Mouse (Mus musculus) ovary, postnatal 10 days (tissue): ENCODE data around the gene Anxa2.

ENCODE experiments used
- DNase-seq: peaks from one replicate; pipeline ENCODE4 v3.0.0; 2022; ENCODE audit warnings: low spot score

The Anxa2 gene

DNA sequence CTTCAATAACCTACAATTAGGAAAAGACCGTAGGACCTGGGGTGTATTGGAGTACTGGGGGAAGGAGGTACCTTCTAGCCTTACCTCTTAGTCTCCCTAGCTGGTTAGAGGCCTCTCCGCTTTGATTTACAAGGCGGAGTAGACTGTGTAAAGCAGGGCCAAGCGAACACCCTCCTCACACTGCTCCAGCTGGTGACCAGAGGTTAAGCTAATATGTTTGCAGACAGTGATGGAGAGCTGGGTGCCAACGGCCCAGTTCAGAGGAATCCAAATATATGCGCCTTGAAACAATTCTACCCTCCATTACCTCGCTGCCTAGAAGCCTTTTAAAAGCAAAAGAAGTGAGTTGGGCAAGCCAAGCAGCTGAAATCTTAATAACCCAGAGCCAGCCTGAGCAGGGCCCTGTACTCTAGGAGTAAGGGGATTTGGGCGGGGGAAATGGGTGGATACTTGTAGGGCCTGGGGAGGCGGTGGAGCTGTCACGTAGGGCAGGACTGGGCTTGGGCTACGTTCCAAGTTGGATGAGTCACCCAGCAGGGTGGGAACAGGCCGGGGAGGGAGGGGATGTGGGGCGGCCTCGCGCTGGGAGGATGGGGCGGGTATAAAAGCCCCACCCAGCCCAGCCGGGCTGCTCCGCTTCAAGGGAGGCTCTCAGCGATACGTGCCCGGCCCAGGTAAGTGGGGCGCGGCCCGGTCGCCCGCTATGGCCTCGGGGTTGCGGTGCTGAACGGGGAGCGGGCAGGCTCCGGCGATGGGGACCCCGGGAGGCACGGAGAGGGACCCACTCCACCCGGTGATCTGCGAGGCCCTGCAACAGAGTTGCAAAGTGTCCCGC lies at the start of gene Anxa2:
Anxa2 (plus strand) TSS at position 555 of the 835 bp plus-strand sequence.
- DNase-seq = peak; percentile 72

DNA sequence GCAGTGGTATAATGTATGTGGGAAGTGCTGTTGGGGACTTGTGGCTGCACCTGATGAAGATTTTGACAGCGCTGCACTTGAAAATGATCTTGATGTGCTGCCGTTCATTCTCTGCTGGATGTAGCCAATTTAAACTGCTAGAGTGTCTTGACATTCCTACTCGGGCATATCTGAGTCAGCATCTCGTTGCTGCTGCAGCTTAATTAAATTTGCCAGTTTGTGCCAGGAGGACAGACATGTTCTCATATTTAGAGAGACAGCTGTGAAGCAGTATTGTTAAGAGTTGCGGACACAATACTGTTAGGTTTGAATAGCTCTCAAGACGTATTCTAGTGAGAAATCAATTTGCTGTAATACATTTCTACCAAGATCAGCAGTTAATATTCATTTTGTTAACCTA lies 48.7 kb upstream of the Anxa2 start:
- DNase-seq = no peak

DNA sequence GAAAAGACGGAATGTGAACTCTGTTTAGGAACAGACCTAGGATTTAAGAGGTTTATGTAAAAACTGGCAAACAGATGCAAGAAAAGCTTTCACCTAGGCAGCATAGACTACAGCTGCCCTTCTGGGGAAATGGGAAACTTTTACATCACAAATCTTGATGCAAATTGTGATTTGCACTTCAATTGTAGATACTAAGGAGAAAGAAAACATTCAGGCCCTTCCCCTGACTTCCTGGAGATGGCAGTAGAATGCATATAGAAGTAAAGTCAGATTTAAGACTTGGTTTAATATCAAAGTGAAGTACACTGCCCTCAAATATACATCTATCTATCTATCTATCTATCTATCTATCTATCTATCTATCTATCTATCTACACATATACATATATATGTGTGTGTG lies 33.9 kb upstream of the Anxa2 start:
- no peak for DNase-seq

DNA sequence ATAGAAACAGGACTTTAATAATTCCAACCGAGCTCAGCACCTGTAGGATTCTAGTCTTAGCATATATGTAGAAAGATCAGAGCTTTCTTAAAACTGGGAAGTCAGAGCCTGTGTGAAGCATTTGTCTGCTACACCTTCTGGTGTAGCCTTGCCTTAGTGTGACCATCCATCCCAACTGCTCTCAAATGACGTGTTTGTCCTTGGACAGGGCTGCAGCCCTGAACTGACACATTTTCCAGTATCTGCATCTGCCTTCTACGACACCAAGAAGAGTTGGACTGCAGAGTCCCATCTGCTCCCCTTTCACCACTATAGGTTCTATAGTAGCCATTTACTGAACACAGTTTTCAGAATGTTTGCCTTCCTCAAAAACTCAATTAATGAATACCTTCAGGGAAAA lies 22.9 kb upstream of the Anxa2 start:
- no peak for DNase-seq

DNA sequence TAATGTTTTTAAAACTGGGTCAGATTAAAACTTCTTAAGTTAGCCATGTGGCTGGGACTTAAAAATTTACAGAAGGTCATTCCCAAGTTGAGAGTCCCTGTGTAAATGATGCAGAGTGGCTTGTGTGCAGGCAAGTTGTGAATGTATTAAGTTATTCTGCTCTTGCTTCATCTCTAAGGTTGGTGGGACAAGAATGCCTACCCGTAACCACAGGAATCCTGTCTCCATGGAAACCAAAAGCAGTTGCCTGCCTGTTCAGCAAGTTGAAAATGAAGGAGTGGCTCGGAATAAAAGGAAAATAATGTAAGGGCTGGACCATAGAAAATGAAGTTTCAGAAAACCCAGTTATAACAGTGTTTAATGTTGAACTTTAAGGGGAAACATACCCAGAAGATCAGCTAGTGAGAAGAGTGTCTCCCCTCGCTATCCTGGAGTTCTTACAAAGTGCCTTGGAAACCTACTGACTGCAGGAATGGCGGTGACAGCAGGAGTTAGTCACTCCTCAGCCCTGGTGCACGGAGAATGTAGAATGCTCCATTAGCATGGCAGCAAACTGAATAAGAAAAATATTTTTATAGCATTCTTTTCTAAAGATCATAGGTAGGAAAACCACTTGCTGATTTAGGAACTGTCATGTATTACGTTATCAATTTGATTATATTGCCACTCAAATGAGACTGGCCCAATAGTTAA lies 21.4 kb upstream of the Anxa2 start:
- no peak for DNase-seq

DNA sequence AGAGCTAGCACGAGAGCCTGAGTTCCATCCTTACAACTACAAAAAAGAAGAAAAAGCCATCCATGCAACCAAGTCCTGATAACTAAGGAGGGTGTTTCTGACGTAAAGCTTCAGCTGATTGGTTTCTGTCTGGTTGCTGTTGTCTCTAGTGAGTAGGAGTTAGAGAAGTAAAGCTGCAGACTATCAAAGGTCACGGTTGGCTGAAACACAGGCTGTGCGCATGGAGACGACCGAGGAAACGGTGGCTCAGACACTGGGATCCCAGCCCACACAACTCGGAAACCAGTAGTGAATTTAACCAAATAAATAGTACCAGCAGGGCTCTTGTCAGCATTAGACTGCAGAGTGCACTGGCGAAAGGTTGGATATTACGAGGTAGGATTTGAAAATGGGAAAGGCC lies 18.2 kb upstream of the Anxa2 start:
- DNase-seq = no peak

DNA sequence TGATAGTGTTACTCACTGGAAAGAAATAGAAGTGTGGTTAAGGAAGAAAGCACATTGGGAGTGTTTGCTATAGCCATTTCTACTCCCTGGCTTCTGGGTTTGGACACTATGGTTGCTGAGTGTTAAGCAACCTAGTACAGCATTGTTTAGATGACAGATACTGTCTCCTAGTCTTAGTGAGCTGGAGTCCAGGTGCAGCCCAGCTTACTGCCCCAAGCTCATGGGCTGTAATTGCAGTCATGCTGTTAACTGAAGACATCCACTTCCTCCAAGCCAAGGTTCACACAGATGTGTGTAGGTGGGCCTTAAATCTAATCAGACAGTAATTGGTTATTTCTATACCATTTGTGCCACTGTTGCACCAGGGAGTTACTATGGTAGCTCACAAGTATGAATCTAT lies 17.8 kb upstream of the Anxa2 start:
- no peak for DNase-seq

DNA sequence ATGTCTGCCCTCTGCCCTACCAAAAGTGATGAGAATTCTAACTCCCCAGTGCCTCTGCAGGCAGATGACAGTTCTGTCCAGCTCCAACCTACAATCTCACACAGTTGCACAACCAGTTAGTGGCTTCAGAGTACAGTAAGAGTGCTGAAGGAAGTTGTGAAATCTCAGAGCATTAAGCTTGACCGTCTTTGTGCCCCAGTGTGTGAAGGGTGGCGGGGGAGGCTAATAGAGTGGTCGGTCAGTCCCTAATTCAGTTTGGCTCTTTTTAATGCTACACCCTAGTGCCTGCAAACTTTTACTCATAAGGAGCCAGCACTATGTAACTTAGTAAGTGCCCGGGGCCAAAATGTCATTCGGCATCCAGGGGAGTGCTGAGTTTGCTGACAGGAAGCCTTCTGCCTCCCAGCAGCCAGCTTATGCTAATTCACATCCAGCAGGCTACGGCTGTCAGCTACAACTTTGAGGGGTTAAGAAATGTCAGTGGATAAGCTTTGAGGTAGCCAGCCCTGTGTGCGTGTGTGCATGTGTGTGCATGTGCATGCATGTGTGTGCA lies 13.5 kb upstream of the Anxa2 start:
- DNase-seq = no peak

DNA sequence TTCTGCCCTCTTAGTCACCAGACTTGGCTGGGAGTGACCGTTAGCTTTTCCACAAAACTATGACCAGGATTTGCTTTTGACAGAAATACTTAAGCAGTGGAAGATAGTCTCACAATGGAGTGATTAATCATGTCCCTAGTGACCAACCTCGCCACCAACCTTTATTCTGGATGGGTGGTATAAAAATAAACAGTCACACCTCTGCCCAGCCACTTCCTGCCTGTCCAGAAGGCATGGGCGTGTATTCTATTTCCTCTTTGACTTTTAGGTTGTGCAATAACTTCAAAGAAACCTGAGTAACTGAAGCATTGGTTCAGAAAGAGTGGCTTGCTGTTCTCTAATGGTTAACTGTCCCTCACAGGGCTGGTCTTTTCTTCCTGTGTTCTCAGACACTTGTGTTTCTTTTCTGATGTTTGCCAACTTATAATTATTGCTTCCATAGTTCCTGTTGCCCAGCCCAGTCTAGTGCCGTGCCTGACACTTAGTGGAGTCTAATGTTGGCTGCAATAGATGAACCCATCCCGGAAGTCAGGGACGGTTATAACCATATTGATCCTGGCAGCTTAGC lies 10.9 kb upstream of the Anxa2 start:
- no peak for DNase-seq

DNA sequence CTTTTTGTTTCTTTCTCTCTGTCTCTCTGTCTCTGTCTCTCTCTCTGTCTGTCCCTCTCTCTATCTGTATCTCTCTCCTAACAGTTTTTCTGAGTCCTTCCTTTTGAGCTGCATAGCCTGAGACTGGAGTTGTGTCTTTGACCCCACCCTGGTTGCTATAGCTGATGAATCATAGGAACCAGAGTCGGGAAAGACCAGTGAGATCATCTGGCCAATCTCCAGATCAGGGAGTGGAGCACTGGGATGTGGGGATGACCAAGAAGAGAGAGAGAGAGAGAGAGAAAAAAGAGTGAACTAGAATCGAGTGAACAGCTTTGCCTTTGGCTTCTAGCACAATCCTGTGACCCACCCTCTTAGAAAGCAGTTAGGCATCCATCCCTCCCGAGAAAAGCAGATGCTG lies 10.2 kb upstream of the Anxa2 start:
- no peak for DNase-seq

DNA sequence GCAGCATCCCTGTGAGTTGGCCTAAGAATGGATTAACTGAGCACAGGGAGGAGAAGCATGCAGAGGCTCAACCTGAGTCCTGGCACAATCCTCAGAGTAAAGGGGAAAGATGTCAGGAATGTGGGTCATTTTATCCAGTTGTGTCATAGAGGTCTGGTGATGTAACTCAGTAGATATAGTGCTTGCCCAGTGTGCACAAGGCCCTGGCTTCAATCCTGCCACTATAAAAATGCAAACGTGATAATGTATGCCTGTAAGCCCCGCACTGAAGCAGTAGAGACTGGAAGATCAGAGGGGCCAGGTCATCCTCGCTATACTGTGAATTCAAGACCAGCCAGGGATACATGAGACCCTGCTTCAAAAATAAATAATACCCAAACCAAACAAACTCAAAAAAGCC lies 4.6 kb upstream of the Anxa2 start:
- no peak for DNase-seq

DNA sequence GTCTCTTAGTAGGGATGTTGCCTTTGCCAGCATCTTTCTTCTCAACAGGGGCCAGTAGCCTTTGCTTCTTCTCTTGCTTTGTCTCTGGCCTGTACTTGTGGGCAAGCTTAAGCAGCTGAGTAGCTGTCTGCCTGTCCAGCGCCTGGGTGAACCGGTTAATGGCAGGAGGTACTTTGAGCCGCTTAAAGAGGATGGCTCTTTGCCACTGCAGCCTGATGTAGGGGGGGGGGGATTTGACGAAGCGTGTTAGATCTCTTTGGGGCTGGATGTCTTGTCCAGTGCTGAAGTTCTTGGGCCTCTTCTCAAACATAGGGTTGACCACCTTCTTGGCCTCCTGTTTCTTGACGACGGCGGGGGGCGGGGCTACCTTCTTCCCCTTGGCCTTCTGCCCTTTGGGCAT lies 2.8 kb upstream of the Anxa2 start:
- DNase-seq = no peak

DNA sequence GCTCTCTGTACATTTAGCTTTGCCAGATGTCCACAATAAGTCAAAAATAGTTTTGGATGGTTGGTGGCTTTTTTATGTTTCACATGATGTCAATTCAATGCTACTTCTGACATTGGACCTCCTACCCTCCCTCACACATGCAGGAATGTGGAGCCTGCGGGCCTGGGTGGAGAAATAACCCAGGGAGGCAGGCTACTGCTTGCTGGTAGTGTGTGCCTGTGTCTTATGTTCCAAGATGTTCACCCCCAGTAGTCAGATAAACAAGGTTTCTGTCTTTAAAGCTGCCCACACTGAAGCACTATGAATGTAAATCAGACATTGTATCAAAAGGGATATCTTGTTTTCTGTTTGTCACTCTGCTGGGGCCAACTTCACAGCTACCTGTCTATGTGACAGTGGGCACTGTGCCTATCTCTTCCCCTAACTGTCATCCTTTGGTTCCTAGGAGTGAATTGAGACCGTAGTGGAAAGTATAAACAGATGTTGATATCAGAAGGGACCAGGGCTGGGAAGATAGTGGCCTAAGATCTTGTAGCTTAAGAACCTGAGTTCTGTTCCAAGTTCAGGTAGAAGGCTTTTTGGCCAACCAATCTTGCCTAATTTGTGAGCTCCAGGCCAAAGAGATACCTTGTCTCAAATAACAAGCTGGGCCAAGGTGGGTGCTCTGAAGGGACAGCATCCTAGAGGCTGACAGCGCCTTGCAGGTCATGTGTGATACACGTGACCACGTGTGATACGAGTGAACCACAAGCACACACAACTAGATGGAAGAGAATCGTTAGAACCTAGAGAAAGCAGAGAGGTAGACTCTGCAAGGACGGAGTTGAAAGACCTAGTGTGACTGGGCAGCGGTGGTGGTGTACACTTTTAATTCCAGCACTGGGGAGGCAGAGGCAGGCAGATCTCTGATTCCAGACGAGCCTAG lies 1.3 kb upstream of the Anxa2 start:
- no peak for DNase-seq

DNA sequence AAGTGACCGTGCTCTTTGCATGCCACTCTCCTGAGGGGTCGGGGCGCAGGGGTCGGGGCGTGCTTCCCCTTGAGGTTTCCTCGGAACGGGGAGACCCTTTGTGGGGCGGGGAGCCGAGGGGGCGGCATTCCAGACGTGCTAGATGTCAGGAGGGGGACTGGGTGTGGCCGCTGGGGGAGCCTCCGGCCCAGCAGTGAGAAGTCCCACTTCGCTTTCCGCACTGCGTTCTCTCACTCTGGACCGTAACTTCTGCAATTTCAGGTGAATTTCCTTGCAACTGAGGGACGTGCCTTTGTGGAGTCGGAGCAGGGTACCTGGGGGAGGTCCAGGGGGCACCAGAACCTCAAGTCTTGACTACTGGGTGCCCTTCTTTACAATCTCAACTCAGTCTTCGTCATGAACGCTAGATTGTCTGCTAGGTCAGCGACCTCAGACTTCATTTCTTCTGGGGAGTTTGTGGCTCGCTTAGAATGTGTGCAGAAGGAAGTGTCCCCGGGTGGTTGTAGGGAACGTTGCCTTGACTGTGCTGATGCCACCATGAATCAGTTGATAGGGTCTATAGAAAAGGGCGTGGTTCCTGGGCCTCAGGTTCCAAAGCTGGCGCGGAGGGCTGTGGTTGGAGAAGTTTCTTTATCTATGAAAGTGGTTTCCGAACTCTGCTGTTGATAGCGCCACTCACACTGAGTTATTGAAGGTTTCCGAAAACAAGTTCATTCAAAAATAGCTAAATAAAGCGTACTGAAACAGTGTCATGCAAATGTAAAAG lies 664 bp downstream of the Anxa2 start:
- DNase-seq = no peak

DNA sequence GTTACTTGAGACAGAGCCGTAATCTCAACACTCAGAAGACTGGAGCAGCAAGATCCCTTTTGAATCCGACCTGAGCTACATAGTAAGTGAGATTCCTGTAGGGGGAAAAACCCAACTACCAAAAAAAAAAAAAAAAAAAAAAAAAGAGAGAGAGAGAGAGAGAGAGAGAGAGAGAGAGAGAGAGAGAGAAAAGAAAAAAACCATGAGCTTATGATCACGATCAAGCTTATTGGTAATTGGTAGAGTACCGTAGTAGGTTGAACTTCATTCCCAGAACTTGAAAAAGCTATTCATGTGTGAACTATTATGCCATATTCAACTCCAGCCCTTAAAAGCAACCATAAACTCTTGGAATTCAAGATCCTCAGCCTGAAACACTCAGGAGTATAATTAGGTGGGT lies 1.3 kb downstream of the Anxa2 start:
- no peak for DNase-seq

DNA sequence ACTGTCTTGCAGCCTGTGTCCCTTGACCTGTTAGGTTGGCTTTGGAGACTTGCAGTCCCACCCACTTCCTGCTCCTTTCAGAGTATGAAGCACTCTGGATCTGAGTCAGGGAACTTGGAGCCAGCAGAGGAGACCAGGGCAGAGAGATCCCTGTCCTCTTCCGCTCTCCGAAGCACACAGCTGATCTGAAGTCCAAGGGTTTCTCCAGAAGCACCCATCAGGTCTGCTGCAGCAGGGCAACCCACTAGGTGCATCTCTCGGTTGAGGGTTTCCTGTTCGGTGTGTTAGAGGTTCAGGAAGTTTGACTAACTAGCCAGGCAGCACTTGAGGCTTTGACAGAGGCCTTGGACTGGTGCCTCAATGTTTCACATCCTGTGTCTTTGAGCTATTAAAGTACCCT lies 2.0 kb downstream of the Anxa2 start:
- DNase-seq = no peak

DNA sequence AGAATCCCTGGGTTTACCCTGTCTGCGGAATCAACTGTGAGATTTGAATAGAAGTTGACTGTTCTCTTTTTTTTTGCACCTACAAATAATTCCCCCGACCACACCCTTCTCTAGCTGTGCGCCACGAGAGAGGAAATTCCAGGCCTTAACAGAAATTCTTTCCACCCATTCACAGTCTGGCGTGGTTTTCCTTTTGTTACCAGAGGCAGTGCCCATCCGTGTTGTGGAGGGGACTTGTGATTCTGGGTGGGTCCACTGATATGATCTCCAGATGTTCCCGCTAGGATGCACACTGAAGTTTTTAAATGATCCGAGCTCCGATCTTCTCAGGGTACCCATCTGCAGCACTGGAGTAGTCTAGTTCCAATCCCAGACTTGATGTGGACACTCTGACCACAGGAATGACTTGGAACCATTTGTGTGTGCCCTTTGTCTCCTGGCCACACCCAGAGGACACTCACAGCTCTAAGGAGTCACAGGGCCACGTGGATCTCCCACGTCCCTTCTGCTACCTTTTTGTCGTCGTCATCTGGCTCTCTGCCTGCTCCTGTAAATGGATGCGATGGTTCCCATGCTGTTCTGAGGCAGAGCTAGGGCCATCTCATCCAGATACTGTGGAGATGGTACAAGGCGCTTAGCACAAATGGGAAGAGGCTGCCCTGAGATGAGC lies 3.1 kb downstream of the Anxa2 start:
- DNase-seq = no peak

DNA sequence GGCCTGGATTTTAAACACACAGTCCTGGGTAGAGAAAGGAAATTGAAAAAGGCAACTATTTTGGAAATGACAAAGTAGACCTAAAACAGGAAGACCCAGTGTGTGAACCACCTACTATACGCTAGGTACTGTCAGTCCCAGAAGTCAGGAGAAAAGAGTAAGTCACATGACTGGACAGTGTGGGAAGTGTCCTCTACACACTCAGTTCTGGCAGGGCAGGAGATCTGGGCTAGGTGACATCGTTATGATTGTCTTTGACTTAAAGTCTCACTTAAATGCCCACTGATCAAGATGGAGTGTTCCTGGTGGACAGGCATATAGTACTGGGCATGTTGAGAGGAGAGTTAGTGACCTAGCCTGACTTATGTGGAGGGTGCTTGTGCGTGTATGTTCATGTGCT lies 3.7 kb downstream of the Anxa2 start:
- DNase-seq = no peak

DNA sequence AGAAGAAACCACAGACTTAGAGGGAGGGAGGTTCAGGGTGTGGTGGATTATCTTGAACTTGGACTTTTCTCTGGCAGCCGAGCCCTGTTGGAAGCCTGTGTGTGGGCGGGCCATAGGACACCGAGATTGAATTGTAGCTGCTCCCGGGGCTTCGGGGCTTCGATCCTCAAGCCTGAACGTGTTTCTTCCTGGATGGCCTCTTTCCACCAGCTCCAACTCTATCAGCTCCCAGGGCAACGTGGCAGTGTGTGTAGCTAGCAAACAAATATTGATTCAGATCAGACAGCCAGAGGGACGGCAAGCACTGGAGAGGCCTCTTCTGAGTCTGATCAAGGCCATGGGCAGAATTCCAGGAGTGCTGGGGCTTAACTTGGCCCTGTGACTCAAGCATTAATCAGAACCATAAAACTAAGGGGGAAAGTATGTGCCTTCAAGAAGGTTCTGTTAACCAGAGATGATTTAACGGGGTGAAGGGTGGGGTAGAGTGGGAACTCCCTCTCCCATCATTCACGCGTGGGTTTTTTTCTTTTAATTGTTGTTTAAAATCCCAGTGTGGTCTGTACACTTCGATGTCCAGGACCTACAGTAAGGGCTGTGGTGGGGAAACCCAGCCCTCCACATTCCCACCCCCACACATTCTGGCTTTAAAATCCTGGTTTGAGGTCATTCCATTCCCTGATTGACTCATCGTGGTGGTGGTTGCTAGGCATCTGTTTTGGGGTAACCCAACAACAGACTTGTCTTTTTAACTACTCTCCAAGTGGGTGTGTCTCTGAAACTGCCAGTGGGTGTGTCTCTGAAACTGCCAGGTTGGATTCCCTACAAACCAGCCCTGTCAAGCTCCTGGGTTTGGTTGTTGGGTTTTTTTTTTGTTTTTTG lies 4.6 kb downstream of the Anxa2 start:
- DNase-seq = peak; percentile 61

DNA sequence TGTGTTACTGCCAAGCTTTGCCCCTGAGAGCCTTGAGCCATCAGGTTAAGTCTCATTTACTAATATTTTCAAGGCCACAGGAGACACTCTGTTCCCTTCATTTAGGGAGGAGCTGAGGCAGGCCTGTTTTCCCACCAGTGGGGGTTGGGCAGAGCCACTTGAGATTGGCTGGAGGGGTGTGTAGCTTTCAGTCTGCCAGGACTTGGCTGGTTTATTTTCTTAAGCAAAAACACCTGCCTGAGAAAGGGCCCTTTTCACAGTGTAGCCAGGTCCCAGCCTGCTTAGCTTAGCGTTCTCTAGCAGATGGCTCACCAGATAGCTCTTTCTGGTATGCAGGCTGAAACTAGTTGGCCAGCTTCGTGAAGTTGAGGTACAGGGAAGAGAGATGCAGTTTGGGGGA lies 5.6 kb downstream of the Anxa2 start:
- DNase-seq = no peak
